Mouse (Mus musculus) spleen, adult 2 months (tissue): ENCODE data around the gene Dennd5a.
"Not testable (repeated sequence)": the region's sequence is repeated elsewhere in the genome, so short reads cannot be mapped to it uniquely, and the experiment has no call there.

Source experiments
- CTCF ChIP-seq: fragments of 200-500 bp; IDR thresholded peaks from 2 replicates; pipeline ENCODE4 v1.5.1; 2011; ENCODE audit warnings: mild to moderate bottlenecking, inconsistent platforms; ENCODE audit not compliant: insufficient read depth, insufficient read length, insufficient replicate concordance; ENCODE audit errors: extremely low read depth
- POLR2A ChIP-seq: fragments of 200-500 bp; IDR thresholded peaks from 2 replicates; pipeline ENCODE4 v1.6.1; 2011; ENCODE audit warnings: low read depth, low read length, inconsistent platforms

DNA sequence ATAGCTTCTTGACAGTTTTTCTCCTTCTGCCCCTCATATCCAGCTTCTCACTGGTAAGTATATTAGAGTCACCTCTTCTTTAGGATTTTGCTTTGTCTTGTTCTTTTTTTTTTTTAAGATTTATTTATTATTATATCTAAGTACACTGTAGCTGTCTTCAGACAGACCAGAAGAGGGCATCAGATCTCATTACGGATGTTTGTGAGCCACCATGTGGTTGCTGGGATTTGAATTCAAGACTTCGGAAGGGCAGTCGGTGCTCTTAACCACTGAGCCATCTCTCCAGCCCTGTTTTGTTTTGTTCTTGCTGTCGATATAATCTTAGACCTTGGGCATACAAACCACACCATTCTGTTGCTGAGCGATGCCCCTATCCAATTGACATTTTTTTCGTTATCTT lies 26.5 kb upstream of the Dennd5a start, which contains the start of gene Tmem41b:
- TF ChIP-seq CTCF, POLR2A: not testable (repeated sequence)
